8 mouse cellular contexts compared by ENCODE assay signal in the genomic region with DNA sequence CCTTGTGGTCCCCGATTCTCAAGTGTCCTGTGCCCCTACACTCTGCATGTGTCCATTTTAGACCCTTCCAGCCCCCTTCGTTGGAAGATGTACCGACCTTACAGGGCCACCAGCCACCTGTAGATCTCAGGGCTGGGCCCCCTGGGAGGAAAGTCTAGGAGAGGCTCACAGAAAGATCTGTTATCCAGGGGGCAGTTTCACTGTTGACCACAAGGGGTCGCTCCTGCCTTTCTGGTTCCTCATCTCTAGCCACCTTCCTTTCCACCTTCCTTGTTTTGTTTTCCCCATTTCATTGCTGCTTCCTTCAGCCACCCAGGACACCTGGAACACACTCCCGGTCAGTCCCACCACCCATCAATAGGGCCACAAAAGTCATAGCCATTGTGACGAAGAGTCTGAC.
DNase-seq lines count a peak whose midpoint lies in the region; ATAC-seq and TF ChIP-seq lines count a peak whose summit lies in the region.
"Not testable (repeated sequence)": the region's sequence is repeated elsewhere in the genome, so short reads cannot be mapped to it uniquely, and the experiment has no call there.

No protein-coding gene starts in this region.

- not testable (repeated sequence) for H3K4me2 ChIP-seq in midbrain, embryonic 14.5 days (ENCODE audit: low read length)

- intact Hi-C loops in gastrocnemius, postnatal 14 days (cut with DNase I; ENCODE audit: low total_unique reads): not testable (repeated sequence)

- H3K36me3 ChIP-seq in kidney, adult 2 months (ENCODE audit: control insufficient read depth, insufficient read depth, low read length); midbrain, embryonic 14.5 days (ENCODE audit: control insufficient read depth, insufficient read depth, low read length); splenic B cell, adult 2 months (ENCODE audit: control insufficient read depth, insufficient read depth, low read length, poor library complexity, severe bottlenecking): not testable (repeated sequence)
- peaks cover 99% of the 10 kb centered on the region for H3K36me3 ChIP-seq in limb, embryonic 10.5 days

- H3K4me3 ChIP-seq in kidney, adult 2 months (ENCODE audit: insufficient read depth, low read depth, low read length); limb, embryonic 10.5 days; midbrain, embryonic 14.5 days (replicated peaks; ENCODE audit: low read depth, low read length): not testable (repeated sequence)

- peak; percentile 68 for TF ChIP-seq CTCF in kidney, adult 2 months (conservative IDR thresholded peaks at IDR 0.05; ENCODE audit: insufficient read depth, insufficient read length, low read depth, low read length)

- 36% methylated on average over 6 of the region's 6 CpGs for WGBS in kidney, adult 2 months
- WGBS in limb, embryonic 10.5 days: 37% methylated on average over 6 of the region's 6 CpGs
- WGBS in midbrain, embryonic 14.5 days: 32% methylated on average over 6 of the region's 6 CpGs

- H3K9ac ChIP-seq in midbrain, embryonic 14.5 days (replicated peaks; ENCODE audit: low read length): not testable (repeated sequence)

- not testable (repeated sequence) for ATAC-seq in midbrain, embryonic 14.5 days (ENCODE audit: low FRiP score, low TSS enrichment)

- not testable (repeated sequence) for TF ChIP-seq POLR2A in kidney, adult 2 months (IDR thresholded peaks at IDR 0.05; ENCODE audit: low read depth, low read length)

- H3K4me1 ChIP-seq in kidney, adult 2 months (ENCODE audit: control insufficient read depth, insufficient read depth, low read length): peaks cover 17% of the 10 kb centered on the region
- not testable (repeated sequence) for H3K4me1 ChIP-seq in limb, embryonic 10.5 days; midbrain, embryonic 14.5 days (ENCODE audit: control insufficient read depth, insufficient read depth, low read length)

- not testable (repeated sequence) for H3K27ac ChIP-seq in kidney, adult 2 months (ENCODE audit: insufficient read depth, low read depth, low read length); limb, embryonic 10.5 days; midbrain, embryonic 14.5 days (replicated peaks; ENCODE audit: low read depth, low read length)

- not testable (repeated sequence) for H3K9me3 ChIP-seq in limb, embryonic 10.5 days (replicated peaks); midbrain, embryonic 14.5 days (ENCODE audit: control insufficient read depth, low read length)

- DNase-seq in CD4-positive helper T cell, adult 2 months (ENCODE audit: low read depth, low spot score): peak; percentile 31
- peak; percentile 84 for DNase-seq in adrenal gland, postnatal 14 days
- peak; percentile 70 for DNase-seq in embryo, embryonic 10 days (ENCODE audit: low spot score)
- peak; percentile 46 for DNase-seq in gastrocnemius, postnatal 14 days
- peak; percentile 67 for DNase-seq in kidney, adult 2 months
- peak; percentile 80 for DNase-seq in limb, embryonic 10.5 days (ENCODE audit: low spot score)
- DNase-seq in midbrain, embryonic 14.5 days: peak; percentile 83
- peak; percentile 65 for DNase-seq in splenic B cell, adult 2 months (ENCODE audit: low read depth, low spot score)

- H3K27me3 ChIP-seq in kidney, adult 2 months (replicated peaks; ENCODE audit: control insufficient read depth, insufficient read depth, low read length); limb, embryonic 10.5 days (ENCODE audit: low read depth, poor library complexity, severe bottlenecking); midbrain, embryonic 14.5 days (ENCODE audit: control insufficient read depth, insufficient read depth, low read length); splenic B cell, adult 2 months (ENCODE audit: control insufficient read depth, insufficient read depth, low read length, poor library complexity, severe bottlenecking): not testable (repeated sequence)

Comparison
In these comparisons a context has a peak if more than half of its experiments do, and no peak if none do; other contexts are left out.
1. DNase-seq: peak in every context shown above with its lines; median percentile 84 in adrenal gland, postnatal 14 days; 83 in midbrain, embryonic 14.5 days; 80 in limb, embryonic 10.5 days; 70 in embryo, embryonic 10 days; 67 in kidney, adult 2 months; 65 in splenic B cell, adult 2 months; 46 in gastrocnemius, postnatal 14 days; 31 in CD4-positive helper T cell, adult 2 months.